Mouse (Mus musculus) right cerebral cortex, postnatal 4 days (tissue): ENCODE measurements around the gene Gm7247.
"Not testable (repeated sequence)": the region's sequence is repeated elsewhere in the genome, so short reads cannot be mapped to it uniquely, and the experiment has no call there.

Experiments
- DNase-seq: peaks from one replicate; pipeline ENCODE4 v3.0.0-alpha.2; 2022

Gm7247 gene

DNA sequence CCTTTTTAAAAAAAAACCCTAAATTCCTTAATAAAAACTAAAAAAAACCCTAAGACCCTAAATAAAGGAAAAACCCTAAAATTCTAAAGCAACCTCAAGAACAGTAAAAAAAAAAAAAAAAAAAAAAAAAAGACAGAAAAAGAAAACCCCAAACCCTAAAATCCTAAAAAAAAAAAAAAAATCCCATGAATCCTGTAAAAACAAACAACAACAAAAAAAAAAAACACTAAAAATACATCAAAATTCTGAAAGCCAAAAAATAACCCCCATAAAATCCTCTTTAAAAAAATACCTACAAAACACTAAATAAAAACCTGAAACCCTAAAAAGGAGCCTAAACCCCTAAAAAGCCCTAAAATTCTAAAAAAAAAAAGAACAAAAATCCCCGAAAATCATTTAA, 135.4 kb downstream of the Gm7247 start:
- no peak for DNase-seq

DNA sequence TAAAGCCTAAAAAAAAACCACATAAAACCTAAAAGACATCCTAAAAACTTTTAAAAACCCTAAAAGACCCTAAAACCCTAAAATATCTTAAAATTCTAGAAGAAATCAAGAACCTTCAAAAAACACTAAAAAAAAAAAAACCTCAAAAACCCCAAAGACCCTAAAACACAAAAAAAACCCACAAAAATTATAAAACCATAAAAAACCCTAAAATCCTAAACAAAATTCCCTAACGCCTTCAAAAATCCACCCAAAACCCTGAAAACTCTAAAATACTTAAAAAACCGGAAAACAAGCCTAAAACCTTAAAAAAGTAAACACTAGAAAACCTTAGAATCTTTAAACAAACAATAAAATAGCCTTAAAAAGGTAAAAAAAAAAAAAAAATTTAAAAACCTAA, 136.4 kb downstream of the Gm7247 start:
- DNase-seq: no peak

DNA sequence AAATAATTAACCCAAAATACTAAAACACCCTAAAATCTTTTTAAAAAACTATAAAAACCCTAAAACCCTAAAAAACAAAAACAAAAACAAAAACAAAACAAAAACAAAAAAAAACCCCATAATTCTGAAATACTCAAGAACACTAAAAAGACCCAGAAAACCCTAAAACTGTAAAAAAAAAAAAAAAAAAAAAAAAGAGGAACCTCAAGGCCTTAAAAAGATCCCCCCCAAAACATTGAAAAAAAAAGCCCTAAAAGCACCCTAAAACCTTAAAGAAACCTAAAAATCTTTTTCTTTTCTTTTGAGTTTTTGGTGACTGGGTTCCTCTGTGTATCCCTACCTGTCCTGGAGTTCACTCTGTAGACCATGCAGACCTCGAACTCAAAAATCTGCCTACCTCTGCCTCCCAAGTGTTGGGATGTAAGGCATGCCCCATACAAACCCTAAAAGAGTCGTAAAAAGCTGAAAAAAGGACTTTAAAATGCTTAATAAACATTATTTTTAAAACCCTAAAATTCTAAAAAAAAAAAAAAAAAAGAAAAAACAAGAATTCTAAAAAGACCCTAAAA, 138.2 kb downstream of the Gm7247 start:
- DNase-seq: no peak

DNA sequence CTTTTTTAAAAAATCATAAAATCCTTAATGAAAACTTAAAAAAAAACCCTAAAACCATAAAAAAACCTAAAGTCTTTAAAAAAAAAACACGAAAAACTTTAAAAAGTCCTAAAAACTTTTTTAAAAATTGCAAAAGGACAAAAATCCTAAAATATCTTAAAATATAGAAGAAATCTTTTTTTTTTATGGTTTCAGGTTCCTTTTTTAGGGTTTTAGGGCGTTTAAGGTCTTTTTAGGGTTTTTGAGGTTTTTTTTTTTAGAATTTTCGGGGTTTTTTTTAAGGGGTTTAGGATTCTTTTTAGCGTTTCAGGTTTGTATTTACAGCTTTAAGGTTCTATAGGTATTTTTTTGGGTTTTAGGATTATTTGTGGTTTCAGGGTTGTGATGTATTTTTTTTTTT, 138.9 kb downstream of the Gm7247 start:
- no peak for DNase-seq

DNA sequence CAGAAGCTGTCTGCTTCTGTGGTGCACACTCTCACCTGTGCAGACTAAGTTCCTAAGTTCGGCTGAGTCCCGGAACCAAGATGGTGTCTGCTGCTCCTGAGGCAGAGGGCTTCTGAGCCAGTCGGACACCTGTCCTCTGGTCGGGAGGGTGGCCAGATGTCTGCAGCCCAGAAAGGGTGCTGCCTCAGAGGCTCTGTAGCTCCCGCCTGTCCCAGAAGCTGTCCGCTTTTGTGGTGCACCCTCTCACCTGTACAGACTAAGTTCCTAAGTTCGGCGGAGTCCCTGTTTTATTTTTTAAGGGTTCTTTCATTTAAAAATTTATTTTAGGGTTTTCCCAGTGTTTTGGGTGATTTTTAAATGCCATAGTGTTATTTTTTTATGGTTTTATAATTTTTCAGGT, 145.9 kb downstream of the Gm7247 start:
- DNase-seq: no peak

DNA sequence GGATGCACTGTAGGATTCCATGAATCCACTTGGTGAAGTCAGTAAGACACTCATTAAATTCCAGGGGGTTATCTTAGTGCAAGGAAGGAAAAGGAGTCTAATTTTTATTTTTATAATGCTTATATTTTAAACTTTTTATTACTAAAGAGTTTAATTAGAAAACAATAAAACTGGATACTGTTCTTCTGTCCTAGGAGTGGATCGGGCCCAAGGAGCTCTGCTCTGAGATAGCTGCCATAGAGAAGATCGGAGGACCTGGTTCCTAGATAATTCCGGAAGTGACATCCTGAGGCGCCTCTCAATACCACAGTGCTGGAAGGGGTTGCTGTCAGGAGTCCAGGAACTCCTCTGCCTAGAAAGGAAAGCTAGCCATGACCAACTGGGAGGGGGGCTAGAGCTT, 190.9 kb downstream of the Gm7247 start, which contains the start of gene Gm5622:
Gene Gm5622 (plus strand): TSS at position 301 of the 400 bp plus-strand sequence.
- no peak for DNase-seq

DNA sequence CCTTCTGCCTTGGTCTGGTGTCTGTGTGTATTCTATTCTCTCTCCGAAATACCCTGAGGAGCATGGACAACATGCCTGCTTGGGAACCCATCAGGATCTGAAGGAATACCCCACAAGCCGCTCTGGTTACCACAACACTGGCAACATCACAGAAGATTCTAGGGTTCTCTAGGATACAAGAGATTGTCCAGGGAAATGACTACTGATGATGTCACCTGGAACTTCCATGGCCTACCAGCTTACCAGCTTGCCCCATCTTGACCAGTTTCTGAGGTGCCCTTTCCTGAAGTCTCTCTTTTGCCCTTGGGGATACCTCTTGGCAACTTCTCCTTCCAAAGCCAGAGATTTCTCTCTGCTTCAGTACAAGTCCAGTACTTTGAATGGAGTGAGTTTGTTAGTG, 212.4 kb downstream of the Gm7247 start, which contains the start of gene Gm17175:
Gene Gm17175 (minus strand): TSS at position 101 of the 400 bp plus-strand sequence.
- DNase-seq: not testable (repeated sequence)

DNA sequence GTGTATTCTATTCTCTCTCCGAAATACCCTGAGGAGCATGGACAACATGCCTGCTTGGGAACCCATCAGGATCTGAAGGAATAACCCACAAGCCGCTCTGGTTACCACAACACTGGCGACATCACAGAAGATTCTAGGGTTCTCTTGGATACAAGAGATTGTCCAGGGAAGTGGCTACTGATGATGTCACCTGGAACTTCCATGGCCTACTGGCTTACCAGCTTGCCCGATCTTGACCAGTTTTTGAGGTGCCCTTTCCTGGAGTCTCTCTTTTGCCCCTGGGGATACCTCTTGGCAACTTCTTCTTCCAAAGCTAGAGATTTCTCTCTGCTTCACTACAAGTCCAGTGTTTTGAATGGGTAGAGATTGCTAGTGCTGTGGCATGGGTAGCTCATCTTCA, 230.5 kb downstream of the Gm7247 start, which contains the start of gene Gm17174:
Gene Gm17174 (minus strand): TSS at position 101 of the 400 bp plus-strand sequence.
- DNase-seq: not testable (repeated sequence)

DNA sequence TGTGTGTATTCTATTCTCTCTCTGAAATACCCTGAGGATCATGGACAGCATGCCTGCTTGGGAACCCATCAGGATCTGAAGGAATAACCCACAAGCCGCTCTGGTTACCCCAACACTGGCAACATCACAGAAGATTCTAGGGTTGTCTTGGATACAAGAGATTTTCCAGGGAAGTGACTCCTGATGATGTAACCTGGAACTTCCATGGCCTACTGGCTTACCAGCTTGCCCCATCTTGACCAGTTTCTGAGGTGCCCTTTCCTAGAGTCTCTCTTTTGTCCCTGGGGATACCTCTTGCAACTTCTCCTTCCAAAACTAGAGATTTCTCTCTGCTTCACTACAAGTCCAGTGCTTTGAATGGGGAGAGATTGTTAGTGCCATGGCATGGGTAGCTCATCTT, 249.7 kb downstream of the Gm7247 start, which contains the start of gene Gm17078:
Gene Gm17078 (minus strand): TSS at position 101 of the 400 bp plus-strand sequence.
- no peak for DNase-seq
